Mouse (Mus musculus): Measurements from ENCODE around the gene Txndc9. TPM values are rescaled to one million over a fixed set of nuclear protein-coding genes. Genes with fewer than 3 reads are reported as not detected.
A peak's percentile ranks its signal among the peaks of the same experiment; 100 is the strongest.

The Txndc9 gene
- 82.7 and 86.3 TPM in 2 replicates for polyA plus RNA-seq (2016; fragmentation: Nextera tagmentation; extraction: Ambion mirVana)

DNA sequence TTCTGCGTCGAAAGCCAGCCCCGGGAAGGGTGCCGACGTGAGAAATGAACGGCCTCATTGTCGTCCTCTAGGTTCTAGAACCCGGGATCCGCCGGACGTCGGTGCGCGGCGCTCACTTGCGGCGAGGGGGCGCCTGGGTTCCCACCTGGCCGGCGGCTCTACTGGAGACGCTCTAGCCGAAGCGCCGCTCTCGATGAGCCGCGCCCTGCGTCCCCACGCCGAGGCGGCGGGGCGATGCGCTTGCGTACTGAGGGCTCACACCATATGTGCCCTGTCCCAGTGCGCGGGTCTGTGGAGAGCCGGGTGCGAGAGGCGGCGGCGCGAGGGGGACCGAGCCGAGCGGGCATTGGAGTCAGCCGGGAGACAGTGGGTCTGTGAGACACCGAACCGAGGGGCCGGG lies at the start of gene Txndc9, which contains the start of gene Eif5b:
Gene Txndc9, minus strand, starts transcription at position 27 of the 400 bp plus-strand sequence.
Gene Eif5b, plus strand, starts transcription at position 144 of the 400 bp plus-strand sequence.
- Histone ChIP-seq H3K36me3 (peaks cover 28% of the 10 kb centered on the region), H3K9me3 (replicated peaks) (no peaks in the 10 kb centered on the region), H3K27me3 (replicated peaks) (no peaks in the 10 kb centered on the region), H3K9ac (peak within 1 kb of the TSS; percentile 98), H3K27ac (peak within 1 kb of the TSS; percentile 95), H3K4me2 (peak within 1 kb of the TSS; percentile 89), H3K4me3 (peak within 1 kb of the TSS; percentile 93), H3K4me1 (peaks cover 43% of the 10 kb centered on the region)
- ATAC-seq, result peak; percentile 89
- under 1% methylated on average over 50 of the region's 50 CpGs for WGBS (ENCODE audit: insufficient replicate concordance)

DNA sequence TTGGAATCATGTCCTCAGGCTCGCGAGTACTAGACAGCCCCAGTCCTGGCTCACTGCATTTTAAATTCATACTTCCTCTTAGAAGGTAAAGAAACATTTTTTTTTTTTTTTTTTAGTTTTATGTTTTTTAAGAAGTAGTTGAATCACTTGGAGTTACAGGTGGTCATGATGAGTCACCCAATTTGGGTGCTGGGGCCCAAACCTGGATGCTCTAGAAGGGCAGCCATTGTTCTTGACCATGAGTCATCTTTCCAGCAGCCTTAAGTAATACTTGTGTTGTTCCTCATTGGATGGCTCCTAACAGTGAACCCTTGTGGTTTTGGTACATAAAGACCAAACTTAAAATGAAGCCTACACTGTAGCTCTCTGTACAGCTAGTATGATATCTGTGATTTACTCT lies 41.2 kb upstream of the Txndc9 start:
- Histone ChIP-seq H3K27ac (no peak overlapping the region), H3K9ac (no peak overlapping the region), H3K27me3 (replicated peaks) (no peaks in the 10 kb centered on the region), H3K4me2 (no peak overlapping the region), H3K4me1 (no peaks in the 10 kb centered on the region), H3K4me3 (no peak overlapping the region), H3K9me3 (replicated peaks) (no peaks in the 10 kb centered on the region), H3K36me3 (peaks cover 92% of the 10 kb centered on the region)
- ATAC-seq, result no peak
- 90% methylated on average over 2 of the region's 2 CpGs for WGBS (ENCODE audit: insufficient replicate concordance)

DNA sequence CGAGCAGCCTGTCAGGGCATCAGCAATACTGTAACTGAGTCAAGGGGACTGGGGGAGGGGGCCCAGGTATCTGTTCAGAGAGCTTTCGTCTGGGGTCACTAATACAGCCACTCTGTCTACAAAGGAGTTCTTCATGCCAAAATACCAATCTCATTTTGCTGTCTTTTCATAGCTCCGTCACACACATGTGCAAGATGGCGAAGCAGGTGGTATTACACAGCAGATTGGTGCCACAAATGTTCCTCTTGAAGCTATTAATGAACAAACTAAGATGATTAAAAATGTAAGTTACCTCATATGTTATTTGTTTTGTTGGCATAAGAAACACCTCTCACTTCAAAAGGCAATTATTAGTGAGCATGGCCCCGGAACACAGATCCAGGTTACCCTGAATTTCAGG lies 39.7 kb upstream of the Txndc9 start:
- H3K4me2 ChIP-seq, result no peak overlapping the region
- no peak overlapping the region for H3K27ac ChIP-seq
- no peak overlapping the region for H3K4me3 ChIP-seq
- no peaks in the 10 kb centered on the region for H3K27me3 ChIP-seq (replicated peaks)
- no peaks in the 10 kb centered on the region for H3K9me3 ChIP-seq (replicated peaks)
- ATAC-seq, result no peak
- H3K36me3 ChIP-seq, result peaks cover 95% of the 10 kb centered on the region
- H3K9ac ChIP-seq, result no peak overlapping the region
- H3K4me1 ChIP-seq, result no peaks in the 10 kb centered on the region
- 84% methylated on average over 5 of the region's 5 CpGs for WGBS (ENCODE audit: insufficient replicate concordance)

DNA sequence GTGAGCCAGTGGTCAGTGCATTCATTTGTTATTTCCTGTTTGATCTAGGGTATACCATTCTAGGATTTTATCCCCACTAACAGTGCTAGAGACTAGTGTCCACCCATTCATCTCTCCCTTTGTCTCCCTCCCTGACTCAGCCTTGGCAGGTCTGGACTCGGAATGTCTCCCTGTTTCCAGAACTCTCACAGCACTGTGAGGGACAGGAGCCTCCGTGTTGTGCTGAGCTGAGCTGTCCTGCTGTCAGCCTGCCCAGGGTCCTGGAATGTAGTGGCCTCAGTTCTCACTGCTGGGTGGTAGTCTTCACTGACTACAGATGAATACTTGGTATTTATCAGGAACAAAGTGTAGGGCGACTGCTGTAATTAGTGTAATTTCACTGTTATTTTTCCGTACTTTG lies 37.8 kb upstream of the Txndc9 start:
- Histone ChIP-seq H3K9me3 (replicated peaks) (no peaks in the 10 kb centered on the region), H3K4me1 (no peaks in the 10 kb centered on the region), H3K9ac (no peak overlapping the region), H3K36me3 (peaks cover 88% of the 10 kb centered on the region), H3K27me3 (replicated peaks) (no peaks in the 10 kb centered on the region), H3K27ac (no peak overlapping the region), H3K4me2 (no peak overlapping the region), H3K4me3 (no peak overlapping the region)
- ATAC-seq, result no peak
- 87% methylated on average over 4 of the region's 4 CpGs for WGBS (ENCODE audit: insufficient replicate concordance)

DNA sequence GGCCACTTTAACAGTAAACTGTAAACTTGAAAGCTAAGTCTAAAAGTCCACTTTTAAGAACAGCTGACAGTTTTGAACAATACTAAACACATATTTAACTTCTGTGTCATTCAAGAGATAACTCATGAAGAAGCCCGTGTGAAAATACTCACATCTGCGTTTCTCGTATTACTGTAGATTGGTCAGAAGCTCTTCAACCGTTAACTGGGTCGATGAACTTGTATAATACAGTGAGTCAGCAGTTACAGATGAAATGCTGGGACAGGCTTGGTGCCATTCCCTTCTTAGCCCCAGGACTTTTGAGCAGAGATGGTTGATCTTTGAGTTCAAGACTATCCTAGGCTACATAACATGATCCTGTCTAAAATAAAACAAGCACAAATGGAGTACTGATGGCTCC lies 33.7 kb upstream of the Txndc9 start:
- 79% methylated on average over 5 of the region's 5 CpGs for WGBS (ENCODE audit: insufficient replicate concordance)
- Histone ChIP-seq H3K27ac (no peak overlapping the region), H3K9me3 (replicated peaks) (no peaks in the 10 kb centered on the region), H3K4me3 (no peak overlapping the region), H3K4me2 (no peak overlapping the region), H3K27me3 (replicated peaks) (no peaks in the 10 kb centered on the region), H3K9ac (no peak overlapping the region), H3K4me1 (no peaks in the 10 kb centered on the region), H3K36me3 (peaks cover 76% of the 10 kb centered on the region)
- ATAC-seq, result no peak

DNA sequence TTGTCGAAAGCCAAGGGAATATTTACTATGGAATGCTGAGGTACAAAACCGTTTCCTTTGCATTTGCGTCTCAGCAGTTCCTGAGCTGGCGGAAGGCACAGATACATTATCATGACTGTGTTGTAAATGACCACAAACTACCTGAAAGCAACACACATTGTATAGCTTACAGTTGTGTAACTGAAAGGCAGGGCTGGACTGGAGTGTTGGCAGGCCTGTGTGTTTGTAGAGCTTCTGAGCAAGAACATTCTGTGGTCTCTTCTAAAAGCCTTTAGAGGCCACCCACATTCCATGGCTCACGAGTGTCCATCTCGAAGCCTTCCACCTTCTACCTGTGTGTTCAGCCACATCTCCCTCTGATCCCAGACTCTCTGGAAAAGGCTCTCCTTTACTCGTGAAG lies 29.6 kb upstream of the Txndc9 start:
- H3K27ac ChIP-seq, result no peak overlapping the region
- no peak overlapping the region for H3K9ac ChIP-seq
- no peak overlapping the region for H3K4me3 ChIP-seq
- H3K9me3 ChIP-seq (replicated peaks), result no peaks in the 10 kb centered on the region
- ATAC-seq, result no peak
- WGBS (ENCODE audit: insufficient replicate concordance), result 83% methylated on average over 7 of the region's 7 CpGs
- H3K27me3 ChIP-seq (replicated peaks), result no peaks in the 10 kb centered on the region
- no peaks in the 10 kb centered on the region for H3K4me1 ChIP-seq
- peaks cover 79% of the 10 kb centered on the region for H3K36me3 ChIP-seq
- H3K4me2 ChIP-seq, result no peak overlapping the region

DNA sequence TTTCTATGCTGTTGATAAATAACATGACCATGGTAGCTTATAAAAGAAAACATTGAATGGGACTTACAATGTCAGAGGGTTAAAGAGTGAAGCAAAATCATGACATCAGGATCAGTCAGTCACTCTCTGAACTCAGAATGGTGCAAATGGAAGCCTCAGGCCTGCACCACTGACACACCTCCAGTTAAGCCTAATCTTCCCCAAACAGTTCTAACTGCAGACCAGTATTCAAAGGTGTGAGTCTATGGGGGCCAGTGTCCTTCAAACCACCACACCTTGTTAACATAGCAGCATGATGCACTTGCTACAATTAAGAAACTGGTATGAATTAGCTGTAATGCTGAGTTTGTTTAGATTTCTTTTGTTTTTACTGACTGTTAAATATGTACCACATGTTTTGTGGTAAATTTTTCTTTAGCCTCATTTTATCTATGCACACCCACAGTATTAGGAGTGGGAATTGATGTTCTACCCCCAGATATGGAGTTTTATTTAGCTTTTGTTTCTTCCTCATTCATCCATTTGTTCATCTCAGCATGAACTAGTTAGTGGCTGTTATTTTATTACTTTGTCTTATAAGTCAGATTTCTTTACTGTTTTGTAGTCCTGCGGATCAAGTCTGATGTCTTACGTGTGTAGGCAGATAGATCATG lies 17.0 kb upstream of the Txndc9 start:
- ATAC-seq, result peak; percentile 71
- Histone ChIP-seq H3K4me2 (peak overlapping the region; percentile 23; the same call in 1 of the 2 replicates), H3K4me3 (no peak overlapping the region), H3K4me1 (peaks cover 58% of the 10 kb centered on the region), H3K27me3 (replicated peaks) (no peaks in the 10 kb centered on the region), H3K27ac (peak overlapping the region; percentile 69), H3K36me3 (peaks cover 23% of the 10 kb centered on the region), H3K9me3 (replicated peaks) (no peaks in the 10 kb centered on the region), H3K9ac (no peak overlapping the region)
- 87% methylated on average over 2 of the region's 2 CpGs for WGBS (ENCODE audit: insufficient replicate concordance)

DNA sequence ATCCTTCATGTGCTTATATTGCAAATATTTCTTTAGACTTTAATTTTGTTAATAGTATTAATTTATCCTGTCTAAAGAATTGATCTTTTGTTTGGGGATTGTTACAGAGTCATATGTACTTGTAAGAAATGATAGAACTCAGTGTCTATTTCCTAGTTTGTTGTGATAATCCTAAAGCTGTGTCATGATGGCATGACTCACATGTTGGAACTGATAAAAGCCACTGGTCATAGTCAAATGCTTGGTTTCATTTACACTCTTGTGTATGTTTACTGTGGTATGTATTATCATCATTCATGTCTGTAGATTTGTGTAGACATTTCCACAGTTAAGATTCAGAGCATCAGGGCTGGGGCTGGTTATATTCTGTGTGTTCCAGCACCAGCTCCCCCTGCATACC lies 14.8 kb upstream of the Txndc9 start:
- Histone ChIP-seq H3K27me3 (replicated peaks) (no peaks in the 10 kb centered on the region), H3K27ac (peak overlapping the region; percentile 98), H3K9me3 (replicated peaks) (no peaks in the 10 kb centered on the region), H3K9ac (peak overlapping the region; percentile 62), H3K4me2 (peak overlapping the region; percentile 71), H3K4me1 (peaks cover 78% of the 10 kb centered on the region), H3K4me3 (peak overlapping the region; percentile 32), H3K36me3 (peaks cover 2% of the 10 kb centered on the region)
- peak; percentile 46 for ATAC-seq

DNA sequence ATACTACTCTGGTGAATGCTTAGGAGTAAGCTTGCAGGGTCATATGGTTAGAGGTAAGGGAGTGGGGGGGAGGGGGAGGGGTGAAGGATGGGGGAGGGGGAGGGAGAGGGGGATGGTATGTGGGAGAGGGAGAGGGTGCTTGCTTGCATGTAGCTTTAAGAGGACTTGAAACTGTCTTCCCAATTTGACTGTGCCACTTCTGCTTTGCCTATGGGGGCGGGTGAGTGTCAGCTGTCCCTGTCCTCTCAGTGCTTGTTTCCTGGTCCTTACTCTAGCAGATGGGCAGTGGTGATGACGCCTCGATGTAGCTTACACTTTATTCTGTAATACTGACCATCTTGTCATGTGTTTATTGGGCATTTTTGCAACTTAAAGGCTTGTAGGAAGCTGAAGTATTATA lies 14.4 kb upstream of the Txndc9 start:
- Histone ChIP-seq H3K4me3 (peak overlapping the region; percentile 32), H3K27me3 (replicated peaks) (no peaks in the 10 kb centered on the region), H3K36me3 (no peaks in the 10 kb centered on the region), H3K4me1 (peaks cover 82% of the 10 kb centered on the region), H3K9me3 (replicated peaks) (no peaks in the 10 kb centered on the region), H3K4me2 (peak overlapping the region; percentile 71), H3K9ac (peak overlapping the region; percentile 62), H3K27ac (peak overlapping the region; percentile 98)
- 35% methylated on average over 3 of the region's 3 CpGs for WGBS (ENCODE audit: insufficient replicate concordance)
- ATAC-seq, result peak; percentile 19

DNA sequence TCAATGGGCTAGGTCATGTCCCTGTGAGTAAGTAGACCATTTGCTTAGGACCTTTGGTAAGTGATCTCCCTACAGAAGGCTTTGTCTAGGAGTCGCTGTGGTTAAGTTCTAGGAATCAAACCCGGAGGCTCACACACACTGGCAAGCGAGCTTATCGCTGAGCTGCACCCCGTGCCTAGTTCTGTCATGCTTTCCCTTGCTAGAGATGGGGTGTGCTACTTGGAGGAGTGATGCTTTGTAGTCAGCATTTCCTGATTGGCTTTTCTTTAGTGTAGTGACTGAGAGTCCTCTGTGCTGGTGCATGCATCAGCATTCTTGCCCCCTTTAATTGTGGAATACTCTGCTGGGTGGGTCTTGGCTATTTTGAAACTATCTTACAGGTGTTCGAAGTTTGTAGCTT lies 14.0 kb upstream of the Txndc9 start:
- 22% methylated on average over 6 of the region's 6 CpGs for WGBS (ENCODE audit: insufficient replicate concordance)
- peak; percentile 95 for ATAC-seq
- Histone ChIP-seq H3K27ac (peak overlapping the region; percentile 98), H3K36me3 (no peaks in the 10 kb centered on the region), H3K9me3 (replicated peaks) (no peaks in the 10 kb centered on the region), H3K27me3 (replicated peaks) (no peaks in the 10 kb centered on the region), H3K4me3 (peak overlapping the region; percentile 32), H3K9ac (peak overlapping the region; percentile 62), H3K4me1 (peaks cover 87% of the 10 kb centered on the region), H3K4me2 (peak overlapping the region; percentile 71)

DNA sequence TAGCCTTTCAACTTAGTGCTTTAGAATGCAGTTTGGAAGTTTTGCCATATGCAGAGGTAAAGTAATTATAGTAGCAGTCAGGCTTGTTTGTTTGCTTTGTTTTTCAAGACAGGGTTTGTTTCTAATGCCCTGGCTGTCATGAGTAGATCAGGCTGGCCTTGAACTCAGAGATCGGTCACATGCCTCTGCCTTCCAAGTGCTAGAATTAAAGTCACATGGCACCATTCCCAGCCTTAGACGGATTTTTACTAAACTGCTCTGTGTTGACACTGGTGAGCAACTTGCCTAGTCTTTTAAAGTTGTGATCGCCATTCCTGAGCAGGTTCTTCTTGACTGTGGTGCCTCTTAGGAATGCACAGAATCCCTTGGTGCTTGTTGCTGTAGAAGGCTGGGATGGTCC lies 9.0 kb upstream of the Txndc9 start:
- Histone ChIP-seq H3K4me2 (peak overlapping the region; percentile 0; the same call in 1 of the 2 replicates), H3K27me3 (replicated peaks) (no peaks in the 10 kb centered on the region), H3K4me3 (no peak overlapping the region), H3K9ac (peak overlapping the region; percentile 35; the same call in 1 of the 2 replicates), H3K27ac (peak overlapping the region; percentile 68), H3K36me3 (peaks cover 4% of the 10 kb centered on the region; the same call in 1 of the 2 replicates), H3K9me3 (replicated peaks) (no peaks in the 10 kb centered on the region), H3K4me1 (peaks cover 91% of the 10 kb centered on the region)
- WGBS (ENCODE audit: insufficient replicate concordance), result 72% methylated on average over 3 of the region's 3 CpGs
- no peak for ATAC-seq

DNA sequence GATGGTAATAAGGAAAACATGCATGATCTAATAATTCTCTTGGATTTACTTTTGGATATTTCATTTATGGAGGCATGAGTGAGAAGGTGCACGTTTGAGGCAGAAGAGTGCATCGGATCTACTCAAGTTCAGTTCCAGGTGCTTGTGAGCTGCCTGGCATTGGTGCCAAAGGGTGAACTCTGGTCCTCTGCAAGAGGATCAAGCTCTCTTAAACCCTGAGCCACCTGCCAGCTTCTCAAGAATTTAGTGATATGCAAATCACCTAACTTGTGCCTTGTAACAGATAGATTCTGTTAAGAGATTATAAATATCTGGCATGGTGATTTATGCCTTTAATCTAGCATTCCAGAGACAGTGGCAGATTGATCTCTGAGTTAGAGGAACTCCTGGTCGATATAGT lies 5.4 kb upstream of the Txndc9 start:
- Histone ChIP-seq H3K27me3 (replicated peaks) (no peaks in the 10 kb centered on the region), H3K9ac (no peak overlapping the region), H3K4me3 (no peak overlapping the region), H3K4me2 (no peak overlapping the region), H3K27ac (peak overlapping the region; percentile 45; the same call in 1 of the 2 replicates), H3K9me3 (replicated peaks) (no peaks in the 10 kb centered on the region), H3K36me3 (peaks cover 4% of the 10 kb centered on the region; the same call in 1 of the 2 replicates), H3K4me1 (peaks cover 83% of the 10 kb centered on the region)
- ATAC-seq, result no peak
- WGBS (ENCODE audit: insufficient replicate concordance), result 57% methylated on average over 3 of the region's 3 CpGs
